Mouse (Mus musculus): Measurements from ENCODE around the gene Nup210l.
"Not testable (repeated sequence)": the region's sequence is repeated elsewhere in the genome, so short reads cannot be mapped to it uniquely, and the experiment has no call there.

The Nup210l gene

GRCm38 (mm10) chr3:90222455-90222854 lies 118.5 kb downstream of the Nup210l start:
- no peak for DNase-seq (ENCODE audit: low read depth, low spot score)

GRCm38 (mm10) chr3:90222941-90223340 lies 119.0 kb downstream of the Nup210l start:
- no peak for DNase-seq (ENCODE audit: low read depth, low spot score)

- DNase-seq (ENCODE audit: low read depth, low spot score): no peak
Measured at GRCm38 (mm10) chr3:90224331-90224730, 120.4 kb downstream of the Nup210l start.

GRCm38 (mm10) chr3:90231075-90231474 lies 127.1 kb downstream of the Nup210l start:
- DNase-seq (ENCODE audit: low read depth, low spot score): no peak

- DNase-seq (ENCODE audit: low read depth, low spot score): peak; percentile 82
Measured at GRCm38 (mm10) chr3:90231507-90232333, 127.8 kb downstream of the Nup210l start, which contains the start of gene Jtb. Gene Jtb (plus strand): TSS chr3:90231597.

GRCm38 (mm10) chr3:90241251-90241650 lies 137.3 kb downstream of the Nup210l start:
- DNase-seq (ENCODE audit: low read depth, low spot score): no peak

- no peak for DNase-seq (ENCODE audit: low read depth, low spot score)
Measured at GRCm38 (mm10) chr3:90241669-90242358, 137.9 kb downstream of the Nup210l start.

GRCm38 (mm10) chr3:90242984-90243775 lies 139.2 kb downstream of the Nup210l start, which contains the start of gene Creb3l4:
Gene Creb3l4 (minus strand): TSS chr3:90243512.
- no peak for DNase-seq (ENCODE audit: low read depth, low spot score)

GRCm38 (mm10) chr3:90245406-90245805 lies 141.5 kb downstream of the Nup210l start:
- no peak for DNase-seq (ENCODE audit: low read depth, low spot score)

GRCm38 (mm10) chr3:90247630-90247959 lies 143.7 kb downstream of the Nup210l start:
- DNase-seq (ENCODE audit: low read depth, low spot score): no peak

GRCm38 (mm10) chr3:90247960-90248745 lies 144.2 kb downstream of the Nup210l start, which contains the start of gene Slc39a1:
Gene Slc39a1 (plus strand): TSS chr3:90248172.
- peak; percentile 76 for DNase-seq (ENCODE audit: low read depth, low spot score)

- DNase-seq (ENCODE audit: low read depth, low spot score): no peak
Measured at GRCm38 (mm10) chr3:90248746-90249100, 144.8 kb downstream of the Nup210l start.

- no peak for DNase-seq (ENCODE audit: low read depth, low spot score)
Measured at GRCm38 (mm10) chr3:90250791-90251190, 146.9 kb downstream of the Nup210l start.

GRCm38 (mm10) chr3:90251731-90252226 lies 147.8 kb downstream of the Nup210l start:
- not testable (repeated sequence) for DNase-seq (ENCODE audit: low read depth, low spot score)

GRCm38 (mm10) chr3:90252659-90253058 lies 148.7 kb downstream of the Nup210l start:
- not testable (repeated sequence) for DNase-seq (ENCODE audit: low read depth, low spot score)

- DNase-seq (ENCODE audit: low read depth, low spot score): not testable (repeated sequence)
Measured at GRCm38 (mm10) chr3:90253174-90253573, 149.2 kb downstream of the Nup210l start.

- peak; percentile 93 for DNase-seq (ENCODE audit: low read depth, low spot score)
Measured at GRCm38 (mm10) chr3:90253653-90254418, 149.9 kb downstream of the Nup210l start, which contains the start of gene Crtc2. Gene Crtc2 (plus strand): TSS chr3:90254163.

- no peak for DNase-seq (ENCODE audit: low read depth, low spot score)
Measured at GRCm38 (mm10) chr3:90254419-90255193, 150.7 kb downstream of the Nup210l start.

- no peak for DNase-seq (ENCODE audit: low read depth, low spot score)
Measured at GRCm38 (mm10) chr3:90255194-90255565, 151.2 kb downstream of the Nup210l start.
